Mouse (Mus musculus) thymus, adult 2 months (tissue): ENCODE results near the gene Emp2.

Experiments used
- CTCF ChIP-seq: fragments of 200-500 bp; IDR thresholded peaks from 2 replicates; pipeline ENCODE4 v1.5.1; 2012; ENCODE audit warnings: mild to moderate bottlenecking, control low read depth, low read length, moderate library complexity, borderline replicate concordance; ENCODE audit not compliant: control insufficient read depth, poor library complexity, insufficient read depth; ENCODE audit errors: extremely low read depth
- POLR2A ChIP-seq: fragments of 200-500 bp; IDR thresholded peaks from 2 replicates; pipeline ENCODE4 v1.6.1; 2012; ENCODE audit warnings: mild to moderate bottlenecking, low read length, control low read depth, moderate library complexity; ENCODE audit not compliant: control insufficient read depth, poor library complexity, insufficient read depth; ENCODE audit errors: extremely low read depth

GRCm38 (mm10) chr16:10351050-10351636, 37.4 kb upstream of the Emp2 start:
- TF ChIP-seq CTCF (no peak), POLR2A (no peak)
